Mouse (Mus musculus): Measurements from ENCODE around the gene Fcnb. TPM values are rescaled to one million over a fixed set of nuclear protein-coding genes. Genes with fewer than 3 reads are reported as not detected.

The Fcnb gene
- total and polyA plus RNA-seq, 3 experiments = not detected

DNA sequence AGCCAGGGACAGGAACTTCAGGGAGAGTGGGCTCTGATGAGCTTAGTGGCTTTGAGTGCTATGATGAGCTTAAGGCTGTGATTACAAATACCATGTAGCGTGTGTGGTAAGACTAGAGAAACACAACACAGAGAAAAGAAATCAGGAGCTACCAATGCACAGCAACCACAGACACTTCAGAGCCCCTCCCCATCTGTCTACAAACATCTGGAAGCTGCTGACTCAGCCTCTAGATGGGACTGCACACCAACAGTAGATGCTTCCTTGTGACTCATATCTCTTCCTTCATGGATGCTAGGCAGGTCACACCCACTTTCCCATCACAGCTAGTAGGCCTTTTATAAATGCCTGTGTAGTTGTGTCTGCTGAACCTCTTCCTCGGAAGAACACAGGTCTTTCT lies 17.2 kb upstream of the Fcnb start:
- no peak overlapping the region for H3K9ac ChIP-seq (ENCODE audit: low read depth, low read length)
- WGBS = 71% methylated on average over 2 of the region's 2 CpGs
- H3K79me2 ChIP-seq (replicated peaks; ENCODE audit: control insufficient read depth, insufficient read depth, low read length) = no peaks in the 10 kb centered on the region
- H3K4me3 ChIP-seq = no peak overlapping the region
- intact Hi-C loops (cut with DNase I) = no loop called here
- H3K27me3 ChIP-seq (ENCODE audit: control insufficient read depth, insufficient read depth, low read length) = no peaks in the 10 kb centered on the region
- TF ChIP-seq POLR2A (IDR thresholded peaks at IDR 0.05; ENCODE audit: insufficient read depth, low read depth, low read length) (no peak), CTCF (IDR thresholded peaks at IDR 0.05) (no peak), EP300 (IDR thresholded peaks at IDR 0.05; ENCODE audit: insufficient read depth, low read depth, low read length) (no peak)
- no peaks in the 10 kb centered on the region for H3K36me3 ChIP-seq (ENCODE audit: control insufficient read depth, insufficient read depth, low read length)
- H3K4me1 ChIP-seq (ENCODE audit: control insufficient read depth, insufficient read depth, low read length) = no peaks in the 10 kb centered on the region
- DNase-seq = no peak
- H3K27ac ChIP-seq = no peak overlapping the region

DNA sequence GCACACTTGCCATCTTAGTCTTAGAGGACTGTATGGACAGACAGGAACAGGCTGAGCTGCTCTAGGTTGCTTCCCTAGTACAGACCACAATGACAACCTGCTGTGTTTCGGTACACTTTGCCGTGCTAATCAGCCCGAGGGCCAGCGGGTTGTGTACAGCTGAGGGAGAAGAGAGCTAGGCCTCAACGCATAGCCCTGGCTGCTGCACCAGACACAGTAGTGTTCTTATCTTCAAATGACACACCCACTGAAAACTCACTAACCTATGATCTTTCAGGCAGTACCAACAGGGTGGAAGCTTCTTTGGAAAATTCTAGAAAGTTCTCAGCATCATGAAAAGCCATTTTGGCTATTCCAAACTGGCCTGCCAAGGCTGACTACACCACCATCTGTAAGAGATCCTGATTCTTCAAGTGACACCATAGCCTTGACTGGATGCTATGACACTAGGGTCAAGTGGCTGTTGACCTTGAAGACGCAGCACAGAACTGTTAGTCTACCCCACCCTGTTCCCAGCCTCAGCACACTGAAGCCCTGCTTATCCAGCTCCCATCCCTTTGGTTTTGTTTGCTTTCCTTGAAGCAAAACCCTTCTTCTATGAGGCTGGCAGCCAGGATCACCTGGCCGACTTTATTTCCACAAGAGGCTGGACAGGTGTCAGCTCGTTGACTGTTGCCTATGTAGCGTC lies 16.3 kb upstream of the Fcnb start:
- no peak for TF ChIP-seq POLR2A (IDR thresholded peaks at IDR 0.05; ENCODE audit: insufficient read depth, low read depth, low read length)
- TF ChIP-seq EP300 (IDR thresholded peaks at IDR 0.05; ENCODE audit: insufficient read depth, low read depth, low read length) = no peak
- no peak for TF ChIP-seq CTCF (IDR thresholded peaks at IDR 0.05)
- no peaks in the 10 kb centered on the region for H3K79me2 ChIP-seq (replicated peaks; ENCODE audit: control insufficient read depth, insufficient read depth, low read length)
- no peak overlapping the region for H3K4me3 ChIP-seq
- no peaks in the 10 kb centered on the region for H3K27me3 ChIP-seq (ENCODE audit: control insufficient read depth, insufficient read depth, low read length)
- H3K9ac ChIP-seq (ENCODE audit: low read depth, low read length) = no peak overlapping the region
- WGBS = 75% methylated on average over 9 of the region's 9 CpGs
- no peak for DNase-seq
- no peaks in the 10 kb centered on the region for H3K36me3 ChIP-seq (ENCODE audit: control insufficient read depth, insufficient read depth, low read length)
- H3K4me1 ChIP-seq (ENCODE audit: control insufficient read depth, insufficient read depth, low read length) = no peaks in the 10 kb centered on the region
- intact Hi-C loops (cut with DNase I) = no loop called here
- H3K27ac ChIP-seq = no peak overlapping the region

DNA sequence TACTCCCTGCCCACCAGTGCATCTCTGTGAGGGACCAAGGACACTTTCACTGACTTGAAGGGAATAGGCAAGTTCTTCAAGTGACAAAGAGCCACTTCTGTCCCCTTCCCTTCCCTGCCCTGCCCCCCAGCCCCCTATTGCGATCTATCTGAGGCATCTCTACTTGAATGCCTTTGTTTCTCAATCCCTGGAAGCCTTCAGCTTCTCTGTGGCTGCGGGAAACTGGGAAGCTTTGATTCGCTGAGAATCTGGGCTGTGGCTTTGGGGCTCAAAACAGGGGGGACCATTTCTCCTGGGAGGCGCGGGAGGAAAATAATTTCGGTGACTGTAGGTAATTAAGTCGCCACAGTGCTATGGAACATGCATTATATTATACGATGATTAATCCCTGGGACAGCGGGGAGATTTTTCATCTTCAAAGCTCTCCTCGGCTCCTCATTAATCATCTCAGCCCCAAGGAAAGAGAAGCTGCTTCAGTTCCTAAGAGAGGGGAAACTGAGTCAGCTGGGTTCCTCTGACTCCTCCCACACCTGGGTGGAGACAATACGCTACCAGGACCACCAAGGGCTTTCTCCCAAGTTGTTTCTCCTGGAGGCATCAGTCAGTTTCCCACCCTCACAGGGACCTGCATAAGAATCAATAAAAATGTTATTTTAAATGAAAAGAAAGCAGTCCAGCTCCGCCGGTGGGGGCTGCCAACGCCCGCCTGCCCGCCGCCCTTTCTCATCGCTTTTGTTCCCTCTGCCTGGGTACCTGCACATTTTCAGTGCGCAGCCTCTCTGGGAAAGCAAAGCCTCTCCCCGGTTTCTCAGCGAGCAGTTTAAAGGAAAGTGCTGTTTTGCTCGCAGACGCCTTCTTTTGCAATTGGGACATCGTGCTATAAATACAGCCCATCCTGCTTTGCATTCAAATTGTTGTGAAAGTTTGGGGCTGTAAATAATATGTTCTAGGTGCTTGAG lies 14.1 kb upstream of the Fcnb start:
- H3K4me3 ChIP-seq = no peak overlapping the region
- H3K27me3 ChIP-seq (ENCODE audit: control insufficient read depth, insufficient read depth, low read length) = no peaks in the 10 kb centered on the region
- no peaks in the 10 kb centered on the region for H3K36me3 ChIP-seq (ENCODE audit: control insufficient read depth, insufficient read depth, low read length)
- DNase-seq = no peak
- intact Hi-C loops (cut with DNase I) = no loop called here
- H3K4me1 ChIP-seq (ENCODE audit: control insufficient read depth, insufficient read depth, low read length) = no peaks in the 10 kb centered on the region
- 15% methylated on average over 24 of the region's 24 CpGs for WGBS
- no peak for TF ChIP-seq EP300 (IDR thresholded peaks at IDR 0.05; ENCODE audit: insufficient read depth, low read depth, low read length)
- no peak for TF ChIP-seq CTCF (IDR thresholded peaks at IDR 0.05)
- no peak for TF ChIP-seq POLR2A (IDR thresholded peaks at IDR 0.05; ENCODE audit: insufficient read depth, low read depth, low read length)
- H3K9ac ChIP-seq (ENCODE audit: low read depth, low read length) = no peak overlapping the region
- no peak overlapping the region for H3K27ac ChIP-seq
- no peaks in the 10 kb centered on the region for H3K79me2 ChIP-seq (replicated peaks; ENCODE audit: control insufficient read depth, insufficient read depth, low read length)

DNA sequence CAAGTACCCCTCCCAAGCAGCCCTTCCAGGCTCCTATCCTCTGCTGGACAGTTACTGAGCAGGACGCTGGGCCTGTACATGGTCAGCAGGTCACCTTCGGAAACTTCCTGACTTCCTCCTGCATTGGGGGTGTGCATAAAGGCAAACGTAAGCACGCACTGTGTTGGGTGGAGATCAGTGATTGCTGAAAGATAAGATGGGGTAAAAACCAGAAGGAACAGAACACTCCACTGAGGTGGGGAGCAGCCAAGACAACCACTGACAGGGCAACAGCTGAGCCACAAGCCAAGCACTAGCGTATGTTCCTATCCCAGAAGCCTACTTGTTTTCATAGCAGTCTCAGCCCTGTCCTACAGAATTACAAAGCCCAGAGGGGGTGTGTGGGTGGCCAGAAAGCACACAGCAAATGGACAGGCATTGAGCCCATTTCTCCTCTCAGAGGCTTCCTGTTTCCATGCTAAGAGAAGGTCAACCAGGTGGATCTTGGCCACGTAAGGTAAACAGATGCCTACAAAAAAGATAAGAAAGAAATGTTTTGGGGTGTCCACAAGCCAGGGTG lies 12.1 kb upstream of the Fcnb start:
- Histone ChIP-seq H3K36me3 (ENCODE audit: control insufficient read depth, insufficient read depth, low read length) (no peaks in the 10 kb centered on the region), H3K79me2 (replicated peaks; ENCODE audit: control insufficient read depth, insufficient read depth, low read length) (no peaks in the 10 kb centered on the region), H3K27me3 (ENCODE audit: control insufficient read depth, insufficient read depth, low read length) (no peaks in the 10 kb centered on the region), H3K9ac (ENCODE audit: low read depth, low read length) (no peak overlapping the region), H3K4me3 (no peak overlapping the region), H3K4me1 (ENCODE audit: control insufficient read depth, insufficient read depth, low read length) (no peaks in the 10 kb centered on the region), H3K27ac (no peak overlapping the region)
- intact Hi-C loops (cut with DNase I) = no loop called here
- WGBS = 56% methylated on average over 6 of the region's 6 CpGs
- DNase-seq = no peak
- TF ChIP-seq POLR2A (IDR thresholded peaks at IDR 0.05; ENCODE audit: insufficient read depth, low read depth, low read length) (no peak), EP300 (IDR thresholded peaks at IDR 0.05; ENCODE audit: insufficient read depth, low read depth, low read length) (no peak), CTCF (IDR thresholded peaks at IDR 0.05) (no peak)

DNA sequence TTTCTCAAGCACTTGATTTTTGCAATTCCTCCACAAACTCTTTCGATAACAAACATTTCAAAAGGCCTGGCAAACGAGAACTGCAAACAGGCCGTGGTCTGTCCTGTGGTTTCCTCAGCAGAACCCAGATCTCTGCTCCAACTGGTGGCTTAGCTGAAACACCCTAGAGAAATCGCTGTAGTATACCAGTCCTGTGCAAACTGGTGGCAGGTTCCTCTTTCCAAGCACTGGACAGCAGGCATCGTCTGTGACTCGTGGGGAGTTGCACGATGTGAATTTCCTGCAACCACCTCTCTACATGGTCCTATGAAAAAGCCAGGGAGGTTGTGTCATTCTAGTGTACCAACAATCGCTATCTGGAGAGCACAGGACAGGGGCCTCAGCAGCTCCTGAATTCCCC lies 7.4 kb upstream of the Fcnb start:
- H3K9ac ChIP-seq (ENCODE audit: low read depth, low read length) = no peak overlapping the region
- no peaks in the 10 kb centered on the region for H3K79me2 ChIP-seq (replicated peaks; ENCODE audit: control insufficient read depth, insufficient read depth, low read length)
- no peak overlapping the region for H3K27ac ChIP-seq
- no peaks in the 10 kb centered on the region for H3K4me1 ChIP-seq (ENCODE audit: control insufficient read depth, insufficient read depth, low read length)
- H3K36me3 ChIP-seq (ENCODE audit: control insufficient read depth, insufficient read depth, low read length) = no peaks in the 10 kb centered on the region
- TF ChIP-seq CTCF (IDR thresholded peaks at IDR 0.05) (no peak), POLR2A (IDR thresholded peaks at IDR 0.05; ENCODE audit: insufficient read depth, low read depth, low read length) (no peak), EP300 (IDR thresholded peaks at IDR 0.05; ENCODE audit: insufficient read depth, low read depth, low read length) (no peak)
- H3K4me3 ChIP-seq = no peak overlapping the region
- 74% methylated on average over 8 of the region's 8 CpGs for WGBS
- intact Hi-C loops (cut with DNase I) = no loop called here
- no peaks in the 10 kb centered on the region for H3K27me3 ChIP-seq (ENCODE audit: control insufficient read depth, insufficient read depth, low read length)
- DNase-seq = no peak

Data from heart, adult 2 months (tissue).